In the genomic region with DNA sequence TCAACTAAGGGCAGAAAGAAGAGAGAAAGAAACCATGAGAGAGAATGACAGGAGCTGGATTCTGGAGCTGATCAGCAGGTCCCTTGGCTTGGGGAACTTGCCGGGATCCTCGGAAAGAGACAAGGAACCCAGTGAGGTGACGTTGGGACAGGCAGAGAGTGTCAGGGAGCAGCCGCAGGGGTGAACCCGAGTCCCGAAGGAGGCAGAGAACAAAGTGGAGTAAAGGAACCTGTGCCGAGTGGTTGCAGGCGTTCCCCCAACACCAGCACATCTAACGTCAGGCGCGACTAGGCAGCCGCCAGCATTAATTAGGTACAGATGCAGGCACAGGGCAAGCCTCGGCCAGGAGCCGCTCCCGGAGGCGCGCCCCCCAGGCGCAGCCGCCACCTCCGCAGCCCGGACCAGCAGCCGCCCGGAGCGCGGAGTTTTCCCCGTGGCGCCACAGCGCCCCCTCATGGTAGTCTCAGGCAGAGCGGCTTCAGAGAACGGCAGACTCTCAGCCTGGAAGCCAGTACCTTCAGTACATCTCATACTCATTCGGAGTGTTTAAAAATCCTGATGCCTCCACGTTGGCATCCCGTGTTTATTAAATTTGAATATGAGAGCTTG, we compare ENCODE assay signal across 8 mouse cellular contexts. TPM values are rescaled to one million over a fixed set of nuclear protein-coding genes. Genes with fewer than 3 reads are reported as not detected.
DNase-seq lines count a peak whose midpoint lies in the region; ATAC-seq lines count a peak whose summit lies in the region.

No protein-coding gene starts in this region.

- H3K36me3 ChIP-seq in hindbrain, embryonic 12.5 days, result no peaks in the 10 kb centered on the region

- peak overlapping the region; percentile 54 for H3K4me2 ChIP-seq in hindbrain, embryonic 12.5 days (replicated peaks)

- no peak overlapping the region for H3K9ac ChIP-seq in hindbrain, embryonic 12.5 days

- no peaks in the 10 kb centered on the region for H3K9me3 ChIP-seq in hindbrain, embryonic 12.5 days (replicated peaks)

- peak overlapping the region; percentile 32; the same call in 1 of the 2 replicates for H3K27ac ChIP-seq in hindbrain, embryonic 12.5 days

- H3K4me3 ChIP-seq in hindbrain, embryonic 12.5 days, result peak overlapping the region; percentile 27

- DNase-seq in Muller cell, postnatal 12 days (ENCODE audit: inconsistent ontology term), result peak; percentile 87
- DNase-seq in cerebellum, adult 9-11 months, result peak; percentile 71
- DNase-seq in frontal cortex, postnatal 10 days (ENCODE audit: low spot score in 2 of 2), result peak; percentile 45 to 83
- peak; percentile 83 to 95 for DNase-seq in layer of hippocampus, postnatal 25 days (ENCODE audit: extremely low spot score in 1 of 2, low spot score in 1 of 2)
- DNase-seq in lung, postnatal 25 days (ENCODE audit: low spot score), result peak; percentile 83
- peak; percentile 95 for DNase-seq in retina, embryonic 14.5 days (ENCODE audit: low spot score)
- DNase-seq in thymus, postnatal 4 days, result peak; percentile 94

- H3K27me3 ChIP-seq in hindbrain, embryonic 12.5 days, result peaks cover 88% of the 10 kb centered on the region

- peak; percentile 63 for ATAC-seq in hindbrain, embryonic 12.5 days (ENCODE audit: low FRiP score)

- 2% methylated on average over 31 of the region's 33 CpGs for WGBS in hindbrain, embryonic 12.5 days

- peaks cover 12% of the 10 kb centered on the region for H3K4me1 ChIP-seq in hindbrain, embryonic 12.5 days

RNA-seq across cellular contexts. Expression of a gene that starts 31.1 kb away (rescaled TPM):
- polyA plus RNA-seq in hindbrain, embryonic 12.5 days (2016; fragmentation: Nextera tagmentation; extraction: Ambion mirVana), result not detected in 2 replicates
- total RNA-seq in layer of hippocampus, postnatal 25 days (2021), result not detected

RNA-seq across cellular contexts. Expression of a gene that starts 46.9 kb away (rescaled TPM):
- 0.53 and 1.3 TPM in 2 replicates for polyA plus RNA-seq in hindbrain, embryonic 12.5 days (2016; fragmentation: Nextera tagmentation; extraction: Ambion mirVana)
- under 1 TPM; 0.12 to 0.14 TPM for total RNA-seq in layer of hippocampus, postnatal 25 days (2021)

Comparison
In these comparisons a context has a peak if more than half of its experiments do, and no peak if none do; other contexts are left out.
1. Peak in every context shown above with its lines: DNase-seq, ATAC-seq, H3K4me3 ChIP-seq and H3K27ac ChIP-seq.